Mouse (Mus musculus) brain, embryonic 14.5 days (tissue): ENCODE results near the gene Eid2b. TPM values are rescaled to one million over a fixed set of nuclear protein-coding genes. Genes with fewer than 3 reads are reported as not detected.
"Not testable (repeated sequence)": the region's sequence is repeated elsewhere in the genome, so short reads cannot be mapped to it uniquely, and the experiment has no call there.

Experiments used
- DNase-seq: peaks from one replicate; pipeline ENCODE4 v3.0.0-alpha.2; 2011; ENCODE audit warnings: low read depth
- CTCF ChIP-seq: fragments of 200-500 bp; IDR thresholded peaks from 2 replicates; pipeline ENCODE4 v1.5.1; 2012; ENCODE audit warnings: inconsistent platforms, mild to moderate bottlenecking, moderate library complexity, borderline replicate concordance; ENCODE audit not compliant: insufficient read depth, insufficient read length; ENCODE audit errors: extremely low read depth
- POLR2A ChIP-seq: fragments of 200-500 bp; IDR thresholded peaks from 2 replicates; pipeline ENCODE4 v1.6.1; 2012; ENCODE audit warnings: mild to moderate bottlenecking, inconsistent platforms, borderline replicate concordance; ENCODE audit not compliant: poor library complexity, insufficient read depth, insufficient read length, severe bottlenecking; ENCODE audit errors: extremely low read depth
- polyA plus RNA-seq: library from polyadenylated mRNA; depleted of rRNA; stranded (reverse); fragments of >200 nt; gene quantifications from 2 replicates; pipeline ENCODE4 v1.2.3, GENCODE M21; 2012; rRNA removed

The Eid2b gene
- 40.9 and 46.6 TPM in 2 replicates for polyA plus RNA-seq

GRCm38 (mm10) chr7:28277615-28278278 lies at the start of gene Eid2b:
TSS of gene Eid2b (plus strand) at chr7:28277739.
- peak; percentile 98 for DNase-seq
- TF ChIP-seq POLR2A (peak; percentile 50; the same call in 1 of the 2 replicates), CTCF (peak; percentile 94)

DNA sequence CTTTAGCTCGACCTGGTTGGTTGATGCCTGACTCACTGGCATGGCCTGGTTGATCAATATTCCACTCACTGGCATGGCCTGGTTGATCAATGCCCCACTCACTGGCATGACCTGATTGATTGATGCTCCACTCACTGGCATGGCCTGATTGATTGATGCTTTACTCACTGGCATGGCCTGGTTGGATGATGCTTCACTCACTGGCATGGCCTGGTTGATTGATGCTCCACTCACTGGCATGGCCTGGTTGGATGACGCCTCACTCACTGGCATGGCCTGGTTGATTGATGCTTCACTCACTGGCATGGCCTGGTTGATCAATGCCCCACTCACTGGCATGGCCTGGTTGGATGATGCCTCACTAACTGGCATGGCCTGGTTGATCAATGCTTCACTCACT lies 33.6 kb upstream of the Eid2b start:
- DNase-seq = not testable (repeated sequence)

DNA sequence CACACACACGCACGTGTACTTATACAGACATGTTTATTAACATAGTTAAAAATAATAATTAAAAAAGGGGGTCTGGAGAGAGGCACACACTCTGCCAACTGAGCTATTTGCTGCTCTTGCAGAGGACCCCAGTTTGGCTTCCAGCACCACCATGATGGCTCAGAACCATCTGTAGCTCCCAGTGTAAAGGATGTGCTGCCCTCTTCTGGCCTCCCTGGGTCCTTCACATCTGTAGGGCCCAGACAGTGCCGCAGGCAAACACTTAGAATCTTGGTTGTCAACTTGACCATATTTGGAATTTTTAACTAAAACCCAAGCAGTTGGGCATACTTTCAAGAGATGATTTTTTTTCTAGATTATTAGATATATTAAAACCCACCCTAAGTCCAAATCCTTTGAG lies 28.6 kb upstream of the Eid2b start:
- TF ChIP-seq POLR2A (no peak), CTCF (no peak)
- no peak for DNase-seq

- DNase-seq = no peak
- TF ChIP-seq CTCF = no peak
- TF ChIP-seq POLR2A = no peak
These were observed 25.6 kb upstream of the Eid2b start for GRCm38 (mm10) chr7:28251976-28252375.

- DNase-seq = no peak
These were observed 22.9 kb upstream of the Eid2b start for GRCm38 (mm10) chr7:28254591-28254990.

DNA sequence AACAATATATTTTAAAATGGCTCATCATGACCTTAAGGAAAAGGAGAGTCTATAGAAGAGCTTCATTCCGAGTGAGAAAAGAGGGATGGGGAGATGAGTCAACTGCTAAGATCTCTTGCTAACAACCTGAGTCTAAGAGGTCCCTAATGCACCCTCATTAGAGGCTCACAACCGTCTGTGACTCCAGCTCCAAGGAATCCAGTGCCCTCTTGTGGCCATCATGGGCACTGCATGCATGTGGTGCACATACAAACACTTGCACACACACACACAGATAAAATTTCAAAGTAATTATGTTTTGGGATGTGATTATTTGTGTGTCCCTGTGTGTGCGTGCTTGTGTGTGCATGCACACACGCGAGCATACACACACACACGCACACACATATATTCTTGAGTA lies 22.1 kb upstream of the Eid2b start:
- no peak for DNase-seq
- TF ChIP-seq POLR2A (no peak), CTCF (peak; percentile 48; the same call in 1 of the 2 replicates)

More at GRCm38 (mm10) chr7:28254591-28254990, 22.9 kb upstream of the Eid2b start:
- TF ChIP-seq CTCF = no peak
- TF ChIP-seq POLR2A = no peak

DNA sequence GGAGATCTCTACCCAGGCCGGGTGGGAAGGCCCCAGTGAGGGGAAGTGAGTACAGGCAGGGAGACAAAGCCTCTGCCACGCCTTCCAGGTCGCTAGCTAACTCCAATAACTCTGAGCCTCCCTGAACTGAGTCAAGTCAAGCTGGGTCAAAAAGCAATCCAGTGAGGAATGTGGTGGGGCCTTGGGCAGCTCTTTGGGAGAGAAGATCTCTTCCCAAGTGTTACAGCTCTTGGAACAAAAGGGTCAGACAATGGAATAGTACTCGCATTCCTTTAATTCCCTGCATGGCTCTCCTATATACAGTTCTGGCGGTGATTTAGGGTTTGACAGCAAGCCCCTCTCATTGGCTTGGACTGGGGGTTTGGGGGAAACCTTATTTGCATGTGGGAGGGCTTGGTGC lies 14.7 kb upstream of the Eid2b start:
- TF ChIP-seq CTCF (no peak), POLR2A (no peak)
- DNase-seq = no peak

DNA sequence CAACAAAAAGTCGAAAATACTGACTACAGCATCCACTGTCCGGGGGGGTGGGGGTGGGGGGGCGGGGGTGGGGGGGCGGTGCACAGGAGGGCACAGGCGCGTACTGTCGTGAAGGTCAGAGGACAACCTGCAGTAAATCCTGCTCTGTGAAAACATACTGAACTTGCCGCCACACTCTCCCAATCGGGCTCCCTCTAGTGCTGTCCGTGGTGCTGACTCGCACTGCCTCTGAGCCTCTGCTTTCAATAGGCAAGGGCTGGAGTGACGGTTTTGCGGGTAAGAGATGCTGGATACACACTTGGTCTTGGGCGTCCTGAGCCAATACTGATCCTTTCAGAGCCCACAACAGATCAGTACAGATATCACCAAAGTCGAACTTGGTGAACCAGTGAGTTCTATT lies 13.8 kb upstream of the Eid2b start:
- no peak for TF ChIP-seq POLR2A
- TF ChIP-seq CTCF = no peak; the same call in 1 of the 2 replicates
- peak; percentile 57 for DNase-seq

DNA sequence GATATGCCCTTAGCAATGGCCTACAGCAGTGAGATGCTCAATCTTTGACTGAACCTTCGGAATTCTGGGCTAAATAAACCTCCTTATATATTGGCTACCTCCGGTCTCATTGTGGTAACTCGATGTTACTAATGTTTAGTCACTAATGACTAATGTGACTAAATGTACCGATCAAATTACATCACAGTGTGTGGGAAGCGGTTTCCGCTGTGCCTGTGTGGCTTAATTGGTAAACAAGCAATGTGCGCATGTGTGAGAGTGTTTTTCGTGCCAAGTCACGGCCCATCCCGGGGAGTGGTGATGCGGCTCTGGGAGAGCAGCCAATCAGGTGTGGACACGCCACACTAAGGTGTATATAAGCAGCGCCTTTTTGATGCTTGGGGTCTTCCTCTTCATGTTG lies 12.1 kb upstream of the Eid2b start:
- TF ChIP-seq CTCF (no peak), POLR2A (no peak)
- DNase-seq = no peak

DNA sequence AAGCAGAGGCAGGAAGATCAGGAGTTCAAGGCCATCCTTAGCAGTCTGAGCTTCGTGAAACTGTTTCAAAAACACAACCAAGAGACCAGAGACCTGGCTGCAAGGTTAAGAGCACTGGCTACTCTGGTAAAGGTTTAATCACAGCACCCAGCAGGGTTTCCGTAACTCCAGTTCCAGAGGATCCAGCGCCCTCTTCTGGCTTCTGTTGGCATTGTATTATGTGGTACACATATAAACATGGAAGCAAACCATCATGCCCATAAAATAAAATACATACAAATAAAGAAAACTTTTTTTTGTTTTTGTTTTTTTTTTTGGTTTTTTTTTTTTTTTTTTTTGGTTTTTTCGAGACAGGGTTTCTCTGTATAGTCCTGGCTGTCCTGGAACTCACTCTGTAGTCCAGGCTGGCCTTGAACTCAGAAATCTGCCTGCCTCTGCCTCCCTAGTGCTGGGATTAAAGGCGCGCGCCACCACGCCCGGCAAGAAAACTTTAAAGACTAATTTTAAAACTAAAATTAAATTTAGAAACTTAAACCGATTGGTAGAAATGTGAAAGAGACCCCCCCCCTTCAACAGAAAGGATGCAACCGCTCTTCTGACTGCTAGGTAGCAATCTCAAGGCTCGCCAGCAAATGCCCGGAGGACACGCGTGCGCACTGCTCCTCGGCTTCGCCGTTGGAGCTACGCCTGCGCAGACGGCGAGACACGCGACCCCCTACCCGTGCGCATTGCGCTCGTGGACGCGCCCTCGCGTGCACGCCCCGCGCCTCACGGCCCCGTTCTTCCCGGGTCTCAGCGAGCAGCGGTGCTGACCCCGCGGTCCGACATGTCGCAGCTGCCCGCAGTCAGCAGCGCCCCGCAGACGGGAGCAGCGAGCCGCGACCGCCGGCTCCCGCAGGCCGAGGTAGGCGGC lies 10.2 kb upstream of the Eid2b start, which contains the start of gene Eid2:
Gene Eid2, plus strand, starts transcription at position 753 of the 913 bp plus-strand sequence.
- peak; percentile 95 for TF ChIP-seq POLR2A
- no peak for TF ChIP-seq CTCF
- DNase-seq = peak; percentile 97

GRCm38 (mm10) chr7:28268042-28268531 lies 9.5 kb upstream of the Eid2b start:
- peak; percentile 65 for DNase-seq
- TF ChIP-seq CTCF (no peak), POLR2A (no peak)
